Mouse (Mus musculus) spleen, adult 2 months (tissue): ENCODE results near the gene Mettl7a3. TPM values are rescaled to one million over a fixed set of nuclear protein-coding genes. Genes with fewer than 3 reads are reported as not detected.

ENCODE experiments used
- DNase-seq, 2 experiments: peaks; one replicate each; pipeline versions ENCODE4 v3.0.0 to v3.0.0-alpha.2; 2012 to 2021; ENCODE audit warnings: low spot score in 2 of 2, low read depth in 1 of 2
- H3K27ac ChIP-seq: fragments of 200-500 bp; 2 replicates; pipeline ENCODE4 v1.5.1; 2012; ENCODE audit warnings: low read length, inconsistent platforms; ENCODE audit not compliant: insufficient read depth
- H3K27me3 ChIP-seq: fragments of 200-500 bp; 2 replicates; pipeline ENCODE4 v1.6.1; 2012; ENCODE audit warnings: mild to moderate bottlenecking, moderate library complexity, low read length, inconsistent platforms; ENCODE audit not compliant: control insufficient read depth, insufficient read depth
- H3K36me3 ChIP-seq: fragments of 200-500 bp; 2 replicates; pipeline ENCODE4 v1.6.1; 2012; ENCODE audit warnings: mild to moderate bottlenecking, low read length, inconsistent platforms; ENCODE audit not compliant: control insufficient read depth, insufficient read depth
- H3K4me1 ChIP-seq: fragments of 200-500 bp; 2 replicates; pipeline ENCODE4 v1.6.1; 2011; ENCODE audit warnings: inconsistent platforms; ENCODE audit not compliant: control insufficient read depth, insufficient read depth, insufficient read length
- H3K4me3 ChIP-seq: fragments of 200-500 bp; 2 replicates; pipeline ENCODE4 v1.5.1; 2011; ENCODE audit warnings: mild to moderate bottlenecking, inconsistent platforms; ENCODE audit not compliant: insufficient read depth, insufficient read length; ENCODE audit errors: extremely low read depth
- CTCF ChIP-seq: fragments of 200-500 bp; IDR thresholded peaks from 2 replicates; pipeline ENCODE4 v1.5.1; 2011; ENCODE audit warnings: mild to moderate bottlenecking, inconsistent platforms; ENCODE audit not compliant: insufficient read depth, insufficient read length, insufficient replicate concordance; ENCODE audit errors: extremely low read depth
- POLR2A ChIP-seq: fragments of 200-500 bp; IDR thresholded peaks from 2 replicates; pipeline ENCODE4 v1.6.1; 2011; ENCODE audit warnings: low read depth, low read length, inconsistent platforms
- WGBS: fragments of 180-500 bp; shearing (Covaris S2); methylation state at CpG from one replicate; pipeline ENCODE4 v1.1.7; 2018; 5-methylcytosine and 5-hydroxymethylcytosine counted together
- polyA plus RNA-seq: library from polyadenylated mRNA; depleted of rRNA; stranded (reverse); fragments of >200 nt; gene quantifications from 2 replicates; pipeline ENCODE4 v1.2.3, GENCODE M21; 2012; rRNA removed

Mettl7a3 gene
- polyA plus RNA-seq: 0.08 TPM in 1 of 2 replicates, not detected in the other

- Histone ChIP-seq H3K27ac (no peak within 1 kb of the TSS), H3K27me3 (no peaks in the 10 kb centered on the region), H3K4me3 (no peak within 1 kb of the TSS; the same call in 1 of the 2 replicates), H3K36me3 (no peaks in the 10 kb centered on the region), H3K4me1 (no peaks in the 10 kb centered on the region)
- TF ChIP-seq CTCF: no peak
- TF ChIP-seq POLR2A: no peak
- DNase-seq: no peak
- 75% methylated on average over 10 of the region's 10 CpGs for WGBS
These were observed at the start of gene Mettl7a3 for GRCm38 (mm10) chr15:100334629-100335028. TSS of gene Mettl7a3 (plus strand) at chr15:100334929.

GRCm38 (mm10) chr15:100288980-100289379, 45.7 kb upstream of the Mettl7a3 start:
- DNase-seq: no peak
- H3K27me3 ChIP-seq: no peaks in the 10 kb centered on the region
- TF ChIP-seq POLR2A (no peak), CTCF (no peak)
- 95% methylated on average over 6 of the region's 6 CpGs for WGBS
- H3K4me3 ChIP-seq: no peak overlapping the region
- no peaks in the 10 kb centered on the region for H3K36me3 ChIP-seq
- no peak overlapping the region for H3K27ac ChIP-seq
- H3K4me1 ChIP-seq: no peaks in the 10 kb centered on the region

GRCm38 (mm10) chr15:100290858-100291257, 43.9 kb upstream of the Mettl7a3 start:
- WGBS: 86% methylated on average over 5 of the region's 5 CpGs

GRCm38 (mm10) chr15:100292326-100292725, 42.4 kb upstream of the Mettl7a3 start:
- no peaks in the 10 kb centered on the region for H3K36me3 ChIP-seq
- TF ChIP-seq POLR2A (no peak), CTCF (no peak)
- H3K27me3 ChIP-seq: no peaks in the 10 kb centered on the region
- H3K4me3 ChIP-seq: no peak overlapping the region
- no peak overlapping the region for H3K27ac ChIP-seq
- WGBS: 87% methylated on average over 7 of the region's 7 CpGs
- no peak for DNase-seq
- no peaks in the 10 kb centered on the region for H3K4me1 ChIP-seq

More at GRCm38 (mm10) chr15:100290858-100291257, 43.9 kb upstream of the Mettl7a3 start:
- Histone ChIP-seq H3K4me1 (no peaks in the 10 kb centered on the region), H3K36me3 (no peaks in the 10 kb centered on the region), H3K27ac (no peak overlapping the region), H3K4me3 (no peak overlapping the region), H3K27me3 (no peaks in the 10 kb centered on the region)
- no peak for DNase-seq
- TF ChIP-seq CTCF (no peak), POLR2A (no peak)

DNA sequence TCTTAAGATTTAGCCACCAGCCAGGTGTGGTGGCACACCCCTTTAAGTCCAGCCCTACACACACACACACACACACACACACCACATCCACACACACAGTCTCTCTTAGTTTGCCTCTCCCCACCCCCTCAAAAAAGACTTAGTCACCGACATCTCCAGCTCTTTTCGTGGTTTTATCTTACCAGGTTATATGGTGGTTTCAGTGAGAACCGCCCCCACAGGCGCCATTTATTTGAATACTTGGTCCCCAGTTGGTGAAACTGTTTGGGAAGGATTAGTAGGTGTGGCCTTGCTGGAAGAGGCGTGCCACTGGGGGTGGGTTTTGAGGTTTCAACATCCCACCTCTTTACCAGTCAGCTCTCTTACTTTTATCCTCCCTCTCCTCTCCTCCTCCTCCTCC, 36.9 kb upstream of the Mettl7a3 start:
- no peaks in the 10 kb centered on the region for H3K36me3 ChIP-seq

GRCm38 (mm10) chr15:100300499-100300898, 34.2 kb upstream of the Mettl7a3 start:
- H3K27me3 ChIP-seq: no peaks in the 10 kb centered on the region
- no peaks in the 10 kb centered on the region for H3K36me3 ChIP-seq
- DNase-seq: no peak
- no peak overlapping the region for H3K27ac ChIP-seq
- TF ChIP-seq CTCF (no peak), POLR2A (no peak)
- 61% methylated on average over 6 of the region's 6 CpGs for WGBS
- no peak overlapping the region for H3K4me3 ChIP-seq
- H3K4me1 ChIP-seq: no peaks in the 10 kb centered on the region; the same call in 1 of the 2 replicates

More for the DNA sequence above, 36.9 kb upstream of the Mettl7a3 start:
- Histone ChIP-seq H3K4me3 (no peak overlapping the region), H3K27ac (no peak overlapping the region), H3K4me1 (no peaks in the 10 kb centered on the region), H3K27me3 (no peaks in the 10 kb centered on the region)
- no peak for TF ChIP-seq CTCF
- no peak for TF ChIP-seq POLR2A
- 70% methylated on average over 5 of the region's 5 CpGs for WGBS
- DNase-seq: no peak

DNA sequence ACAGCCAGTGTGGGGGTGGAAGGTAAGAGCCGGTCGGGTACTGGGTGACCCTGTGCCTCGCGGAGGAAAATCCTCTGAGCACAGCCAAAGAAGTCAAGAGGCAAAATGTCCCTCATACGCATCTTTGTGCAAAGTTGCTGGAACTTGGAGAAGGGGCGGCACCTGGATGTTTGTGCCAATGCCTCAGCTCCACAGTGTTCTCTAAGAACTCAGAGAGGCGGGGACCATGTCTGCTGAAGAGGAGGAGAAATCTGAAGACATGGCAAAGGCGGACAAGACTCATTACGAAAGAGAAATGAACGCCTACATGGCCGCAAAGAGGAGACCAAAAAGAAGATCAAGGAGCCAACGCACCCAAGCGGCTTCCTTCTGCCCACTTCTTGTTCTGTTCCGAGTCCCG, 33.2 kb upstream of the Mettl7a3 start:
- 87% methylated on average over 15 of the region's 15 CpGs for WGBS

More for the DNA sequence above, 33.2 kb upstream of the Mettl7a3 start:
- no peak overlapping the region for H3K4me3 ChIP-seq
- no peaks in the 10 kb centered on the region; the same call in 1 of the 2 replicates for H3K4me1 ChIP-seq
- H3K27ac ChIP-seq: no peak overlapping the region
- no peaks in the 10 kb centered on the region for H3K36me3 ChIP-seq
- TF ChIP-seq CTCF (no peak), POLR2A (no peak)
- H3K27me3 ChIP-seq: no peaks in the 10 kb centered on the region
- DNase-seq: no peak
